Mouse (Mus musculus) stomach, postnatal 0 days (tissue): ENCODE measurements around the gene Klrb1c. TPM values are rescaled to one million over a fixed set of nuclear protein-coding genes. Genes with fewer than 3 reads are reported as not detected.
A peak's percentile ranks its signal among the peaks of the same experiment; 100 is the strongest.
"Not testable (repeated sequence)": the region's sequence is repeated elsewhere in the genome, so short reads cannot be mapped to it uniquely, and the experiment has no call there.

Experiments used
- ATAC-seq: fragments of 200-750 bp; cut with Nextera tagmentation; 2 replicates; pipeline ENCODE4 v1.8.0; 2017; ENCODE audit not compliant: low FRiP score, low TSS enrichment
- DNase-seq: peaks from one replicate; pipeline ENCODE4 v3.0.0-alpha.2; 2016; ENCODE audit warnings: low spot score
- H3K27ac ChIP-seq: fragments of 300-500 bp; sonication (generic); replicated peaks from 2 replicates; pipeline ENCODE4 v1.5.1; 2014; ENCODE audit warnings: mild to moderate bottlenecking, control low read depth
- H3K27me3 ChIP-seq: fragments of 300-500 bp; sonication (generic); 2 replicates; pipeline ENCODE4 v1.6.1; 2014; ENCODE audit warnings: low read length; ENCODE audit not compliant: control insufficient read depth, insufficient read depth
- H3K36me3 ChIP-seq: fragments of 300-500 bp; sonication (generic); 2 replicates; pipeline ENCODE4 v1.6.1; 2014; ENCODE audit warnings: low read length, mixed read lengths; ENCODE audit not compliant: control insufficient read depth, insufficient read depth
- H3K4me1 ChIP-seq: fragments of 300-500 bp; sonication (generic); replicated peaks from 2 replicates; pipeline ENCODE4 v1.6.1; 2014; ENCODE audit warnings: antibody characterized with exemption; ENCODE audit not compliant: control insufficient read depth, insufficient read depth
- H3K4me2 ChIP-seq: fragments of 300-500 bp; sonication (generic); replicated peaks from 2 replicates; pipeline ENCODE4 v1.6.1; 2014; ENCODE audit warnings: low read depth, mild to moderate bottlenecking, control low read depth, moderate library complexity
- H3K4me3 ChIP-seq: fragments of 300-500 bp; sonication (generic); 2 replicates; pipeline ENCODE4 v1.5.1; 2014; ENCODE audit warnings: low read depth, low read length, control low read depth
- H3K9ac ChIP-seq: fragments of 300-500 bp; sonication (generic); 2 replicates; pipeline ENCODE4 v1.6.1; 2014; ENCODE audit warnings: mild to moderate bottlenecking, low read length, control low read depth, mixed read lengths
- H3K9me3 ChIP-seq: fragments of 300-500 bp; sonication (generic); 2 replicates; pipeline ENCODE4 v1.6.1; 2016; ENCODE audit warnings: low read length; ENCODE audit not compliant: control insufficient read depth
- CTCF ChIP-seq: IDR thresholded peaks from 2 replicates; pipeline ENCODE4 v1.5.1; 2016; ENCODE audit warnings: antibody characterized with exemption, low read depth, mild to moderate bottlenecking, moderate library complexity
- EP300 ChIP-seq: optimal IDR thresholded peaks from 2 replicates; pipeline ENCODE3; 2016; ENCODE audit warnings: antibody characterized with exemption
- WGBS: fragments of 180-500 bp; shearing (Covaris S2); extraction: QIAGEN DNeasy Blood & Tissue Kit; methylation state at CpG from one replicate; pipeline ENCODE4 v1.1.7; 2014; 5-methylcytosine and 5-hydroxymethylcytosine counted together
- polyA plus RNA-seq: library from polyadenylated mRNA; unstranded; fragments of >200 nt; fragmentation: Nextera tagmentation; extraction: Ambion mirVana; gene quantifications from 2 replicates; pipeline ENCODE4 v1.2.1, GENCODE M21; 2015

The Klrb1c gene
- polyA plus RNA-seq, 1 experiment from 2014 or later = 0.07 TPM

GRCm38 (mm10) chr6:128753610-128754224 lies 35.3 kb downstream of the Klrb1c start:
- H3K27me3 ChIP-seq, H3K27ac ChIP-seq, H3K9ac ChIP-seq, H3K9me3 ChIP-seq, H3K36me3 ChIP-seq, H3K4me1 ChIP-seq, H3K4me3 ChIP-seq: not testable (repeated sequence)
- ATAC-seq = peak; percentile 89
- DNase-seq = peak; percentile 64
- peak; percentile 79 for TF ChIP-seq CTCF
- WGBS = 27% methylated on average over 8 of the region's 8 CpGs
- peak overlapping the region; percentile 25; the same call in 1 of the 2 replicates for H3K4me2 ChIP-seq

DNA sequence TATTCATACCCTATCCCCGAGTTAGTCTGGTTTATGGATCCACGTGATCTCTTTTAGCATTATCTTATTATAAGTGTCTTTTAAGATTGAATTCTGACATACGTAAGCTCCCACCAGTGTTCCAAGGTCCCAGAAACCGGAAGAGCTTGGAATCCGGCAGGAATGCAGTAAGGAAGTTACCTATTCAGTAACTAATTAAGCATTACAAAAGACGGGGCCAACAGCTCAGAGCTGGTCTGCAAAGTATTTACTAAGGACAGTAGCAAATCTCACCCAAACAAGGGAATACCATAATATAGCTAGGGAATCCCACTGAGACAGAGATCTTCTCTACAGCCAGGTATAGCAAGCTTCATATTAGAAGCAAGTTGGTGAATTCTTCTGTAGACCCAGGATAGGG lies 42.0 kb downstream of the Klrb1c start:
- H3K9ac ChIP-seq, DNase-seq, ATAC-seq, H3K27ac ChIP-seq, H3K9me3 ChIP-seq, H3K4me2 ChIP-seq, H3K27me3 ChIP-seq, H3K4me3 ChIP-seq, H3K4me1 ChIP-seq, H3K36me3 ChIP-seq: not testable (repeated sequence)
- 76% methylated on average over 6 of the region's 6 CpGs for WGBS

GRCm38 (mm10) chr6:128737445-128737844 lies 51.6 kb downstream of the Klrb1c start:
- Histone ChIP-seq H3K4me2 (no peak overlapping the region), H3K36me3 (no peaks in the 10 kb centered on the region), H3K27me3 (no peaks in the 10 kb centered on the region), H3K27ac (no peak overlapping the region), H3K9me3 (no peaks in the 10 kb centered on the region), H3K4me3 (no peak overlapping the region), H3K4me1 (no peaks in the 10 kb centered on the region), H3K9ac (no peak overlapping the region)
- 88% methylated on average over 7 of the region's 7 CpGs for WGBS
- ATAC-seq (no peak), DNase-seq (no peak)
- TF ChIP-seq CTCF (no peak), EP300 (no peak)

GRCm38 (mm10) chr6:128736100-128736499 lies 52.9 kb downstream of the Klrb1c start:
- Histone ChIP-seq H3K36me3 (no peaks in the 10 kb centered on the region), H3K4me3 (no peak overlapping the region), H3K9me3 (no peaks in the 10 kb centered on the region), H3K9ac (no peak overlapping the region), H3K4me1 (no peaks in the 10 kb centered on the region), H3K27ac (no peak overlapping the region), H3K4me2 (no peak overlapping the region), H3K27me3 (no peaks in the 10 kb centered on the region)
- no peak for ATAC-seq
- TF ChIP-seq EP300 (no peak), CTCF (peak; percentile 51)
- no peak for DNase-seq

- TF ChIP-seq EP300 = no peak
- no peak for TF ChIP-seq CTCF
- Histone ChIP-seq H3K4me3 (no peak overlapping the region), H3K36me3 (no peaks in the 10 kb centered on the region), H3K4me2 (no peak overlapping the region), H3K9ac (no peak overlapping the region), H3K9me3 (no peaks in the 10 kb centered on the region), H3K4me1 (no peaks in the 10 kb centered on the region), H3K27me3 (no peaks in the 10 kb centered on the region), H3K27ac (no peak overlapping the region)
- DNase-seq = no peak
- ATAC-seq = no peak
Observed at GRCm38 (mm10) chr6:128734896-128735295, 54.1 kb downstream of the Klrb1c start.

GRCm38 (mm10) chr6:128733908-128734679 lies 54.9 kb downstream of the Klrb1c start:
- no peak overlapping the region for H3K9ac ChIP-seq
- no peak overlapping the region for H3K27ac ChIP-seq
- no peak for ATAC-seq
- TF ChIP-seq CTCF (no peak), EP300 (no peak)
- H3K4me2 ChIP-seq = no peak overlapping the region
- no peaks in the 10 kb centered on the region for H3K36me3 ChIP-seq
- no peaks in the 10 kb centered on the region for H3K9me3 ChIP-seq
- no peak for DNase-seq
- no peaks in the 10 kb centered on the region for H3K4me1 ChIP-seq
- WGBS = 64% methylated on average over 5 of the region's 5 CpGs
- H3K4me3 ChIP-seq = no peak overlapping the region
- no peaks in the 10 kb centered on the region for H3K27me3 ChIP-seq
